Mouse (Mus musculus) CH12.LX (cell line): ENCODE results near the gene Six1. TPM values are rescaled to one million over a fixed set of nuclear protein-coding genes. Genes with fewer than 3 reads are reported as not detected.

ENCODE experiments used
- DNase-seq: peaks from one replicate; pipeline ENCODE4 v3.0.0-alpha.2; 2013; ENCODE audit errors: extremely low read depth
- H3K27ac ChIP-seq: 2 replicates; pipeline ENCODE4 v1.5.1; 2012; ENCODE audit warnings: low read depth, mild to moderate bottlenecking, control low read depth, moderate library complexity; ENCODE audit not compliant: insufficient read depth
- H3K27me3 ChIP-seq: replicated peaks from 2 replicates; pipeline ENCODE3; 2012; ENCODE audit warnings: inconsistent platforms
- H3K36me3 ChIP-seq, 2 experiments: replicated peaks in 1 of 2; 2 replicates each; pipeline versions ENCODE3 to v1.6.1; 2012; ENCODE audit warnings: inconsistent platforms in 1 of 2, low read length in 1 of 2, mild to moderate bottlenecking in 1 of 2, mixed read lengths in 1 of 2, moderate library complexity in 1 of 2; ENCODE audit not compliant: control insufficient read depth in 1 of 2, insufficient read depth in 1 of 2
- H3K4me1 ChIP-seq, 2 experiments: 2 replicates each; pipeline ENCODE4 v1.6.1; 2012; ENCODE audit warnings: inconsistent platforms in 1 of 2, moderate library complexity in 1 of 2; ENCODE audit not compliant: insufficient read depth in 2 of 2, control insufficient read depth in 1 of 2
- H3K4me2 ChIP-seq: 2 replicates; pipeline ENCODE4 v1.6.1; 2012; ENCODE audit warnings: low read depth, mild to moderate bottlenecking, control low read depth; ENCODE audit not compliant: poor library complexity, insufficient read depth, severe bottlenecking
- H3K4me3 ChIP-seq, 3 experiments: fragments of 150-350 bp in 1 of 3; sonication (generic) in 1 of 3; replicated peaks in 1 of 3; 2 replicates each; pipeline versions ENCODE3 to v1.5.1; 2011 to 2012; ENCODE audit warnings: low read depth in 2 of 3, low read length in 2 of 3, mild to moderate bottlenecking in 2 of 3, moderate library complexity in 2 of 3, control low read depth in 1 of 3, improper control_type of control experiment in 1 of 3, inconsistent platforms in 1 of 3, mixed read lengths in 1 of 3; ENCODE audit not compliant: poor library complexity in 1 of 3
- H3K79me2 ChIP-seq: replicated peaks from 2 replicates; pipeline ENCODE4 v1.6.1; 2012; ENCODE audit warnings: mild to moderate bottlenecking, moderate library complexity; ENCODE audit not compliant: control insufficient read depth, poor library complexity, insufficient read depth, severe bottlenecking; ENCODE audit errors: extremely low read depth
- H3K9ac ChIP-seq: 2 replicates; pipeline ENCODE4 v1.6.1; 2012; ENCODE audit warnings: low read depth, mild to moderate bottlenecking, control low read depth, moderate library complexity; ENCODE audit not compliant: insufficient read depth
- H3K9me3 ChIP-seq: replicated peaks from 2 replicates; pipeline ENCODE3; 2012; ENCODE audit warnings: low read length, inconsistent platforms, mixed read lengths
- BHLHE40 ChIP-seq: IDR thresholded peaks from 2 replicates; pipeline ENCODE4 v1.6.1; 2011; ENCODE audit warnings: mild to moderate bottlenecking, low read depth, low read length, improper control_type of control experiment
- CHD2 ChIP-seq: IDR thresholded peaks from 2 replicates; pipeline ENCODE4 v1.6.1; 2011; ENCODE audit warnings: low read length, improper control_type of control experiment
- E2F4 ChIP-seq: IDR thresholded peaks from 2 replicates; pipeline ENCODE4 v1.6.1; 2011; ENCODE audit warnings: low read depth, low read length, improper control_type of control experiment; ENCODE audit not compliant: insufficient replicate concordance
- EP300 ChIP-seq: IDR thresholded peaks from 2 replicates; pipeline ENCODE4 v1.6.1; 2011; ENCODE audit warnings: low read length, improper control_type of control experiment
- ETS1 ChIP-seq: conservative IDR thresholded peaks from 2 replicates; pipeline ENCODE4 v1.6.1; 2012; ENCODE audit warnings: low read depth, mild to moderate bottlenecking, inconsistent platforms, low read length, improper control_type of control experiment, moderate library complexity
- HCFC1 ChIP-seq: IDR thresholded peaks from 2 replicates; pipeline ENCODE4 v1.6.1; 2012; ENCODE audit warnings: low read depth, mild to moderate bottlenecking, inconsistent platforms, low read length, improper control_type of control experiment
- IRF4 ChIP-seq: IDR thresholded peaks from 2 replicates; pipeline ENCODE4 v1.6.1; 2014; ENCODE audit warnings: low read depth, mild to moderate bottlenecking, inconsistent platforms, low read length, improper control_type of control experiment
- JUN ChIP-seq: IDR thresholded peaks from 2 replicates; pipeline ENCODE4 v1.6.1; 2011; ENCODE audit warnings: low read depth, mild to moderate bottlenecking, low read length, improper control_type of control experiment, moderate library complexity; ENCODE audit not compliant: insufficient read depth
- JUND ChIP-seq: conservative IDR thresholded peaks from 2 replicates; pipeline ENCODE4 v1.6.1; 2011; ENCODE audit warnings: low read depth, low read length, improper control_type of control experiment
- MAFK ChIP-seq: IDR thresholded peaks from 2 replicates; pipeline ENCODE4 v1.6.1; 2011; ENCODE audit warnings: low read length, improper control_type of control experiment; ENCODE audit not compliant: insufficient replicate concordance
- MAX ChIP-seq: IDR thresholded peaks from 2 replicates; pipeline ENCODE4 v1.6.1; 2011; ENCODE audit warnings: low read length, improper control_type of control experiment
- MAZ ChIP-seq: IDR thresholded peaks from 2 replicates; pipeline ENCODE4 v1.6.1; 2012; ENCODE audit warnings: low read depth, mild to moderate bottlenecking, inconsistent platforms, low read length, improper control_type of control experiment, moderate library complexity
- MEF2A ChIP-seq: IDR thresholded peaks from 2 replicates; pipeline ENCODE4 v1.6.1; 2014; ENCODE audit warnings: low read depth, mild to moderate bottlenecking, inconsistent platforms, low read length, improper control_type of control experiment, borderline replicate concordance
- NELFE ChIP-seq: IDR thresholded peaks from 2 replicates; pipeline ENCODE4 v1.6.1; 2011; ENCODE audit warnings: low read depth, low read length, improper control_type of control experiment
- NRF1 ChIP-seq: IDR thresholded peaks from 2 replicates; pipeline ENCODE4 v1.6.1; 2014; ENCODE audit warnings: low read depth, mild to moderate bottlenecking, inconsistent platforms, low read length, improper control_type of control experiment, moderate library complexity
- POLR2A ChIP-seq: IDR thresholded peaks from 2 replicates; pipeline ENCODE4 v1.6.1; 2011; ENCODE audit warnings: low read depth, mild to moderate bottlenecking, improper control_type of control experiment, low read length
- POLR2AphosphoS2 ChIP-seq: IDR thresholded peaks from 2 replicates; pipeline ENCODE4 v1.6.1; 2011; ENCODE audit warnings: low read depth, low read length, improper control_type of control experiment
- RCOR1 ChIP-seq: conservative IDR thresholded peaks from 2 replicates; pipeline ENCODE4 v1.6.1; 2012; ENCODE audit warnings: low read depth, mild to moderate bottlenecking, inconsistent platforms, low read length, improper control_type of control experiment
- SIN3A ChIP-seq: IDR thresholded peaks from 2 replicates; pipeline ENCODE4 v1.6.1; 2012; ENCODE audit warnings: low read length, improper control_type of control experiment, inconsistent platforms
- SMC3 ChIP-seq: IDR thresholded peaks from 2 replicates; pipeline ENCODE4 v1.6.1; 2011; ENCODE audit warnings: low read depth, low read length, improper control_type of control experiment
- TBP ChIP-seq: conservative IDR thresholded peaks from 2 replicates; pipeline ENCODE4 v1.6.1; 2011; ENCODE audit warnings: low read depth, low read length, improper control_type of control experiment
- TCF12 ChIP-seq: IDR thresholded peaks from 2 replicates; pipeline ENCODE4 v1.6.1; 2014; ENCODE audit warnings: low read depth, mild to moderate bottlenecking, inconsistent platforms, low read length, improper control_type of control experiment
- UBTF ChIP-seq: IDR thresholded peaks from 2 replicates; pipeline ENCODE4 v1.6.1; 2012; ENCODE audit warnings: low read depth, mild to moderate bottlenecking, inconsistent platforms, low read length, improper control_type of control experiment, moderate library complexity
- ZMIZ1 ChIP-seq: IDR thresholded peaks from 2 replicates; pipeline ENCODE4 v1.6.1; 2012; ENCODE audit warnings: low read depth, mild to moderate bottlenecking, inconsistent platforms, low read length, improper control_type of control experiment
- dilution Hi-C: fragments of 300-500 bp; cut with MboI; formaldehyde crosslinking; loops from 2 replicates; pipeline ENCODE4 v1.14.3; 2020; ENCODE audit warnings: low sequenced_read_pairs; ENCODE audit not compliant: extremely low pct_unique_long_range_greater_than_20kb, extremely low pct_ligation_motif_present
- in situ Hi-C: fragments of 300-500 bp; cut with MboI; formaldehyde crosslinking; loops from 3 replicates; pipeline ENCODE4 v1.14.3; 2019; ENCODE audit warnings: low sequenced_read_pairs, low pct_ligation_motif_present, low pct_unique_long_range_greater_than_20kb, mixed read lengths
- polyA plus RNA-seq: library from polyadenylated mRNA; unstranded; fragments of >175 nt; gene quantifications from 2 replicates; pipeline ENCODE4 v1.2.1, GENCODE M21; 2012; ENCODE audit warnings: low read depth; ENCODE audit not compliant: insufficient read length
- total RNA-seq, 2 experiments: library from RNA; depleted of rRNA; stranded (reverse); fragments of 300-350 nt in 1 of 2; fragments of >200 nt in 1 of 2; gene quantifications; 2 replicates each; pipeline ENCODE4 v1.2.3; 2012 to 2014

Gene Six1
- total and polyA plus RNA-seq, 3 experiments: 7.9 to 16.5 (median 9.5) TPM

GRCm38 (mm10) chr12:72998105-72999001, 55.3 kb downstream of the Six1 start:
- peak; percentile 53 for TF ChIP-seq SIN3A
- TF ChIP-seq JUND: peak; percentile 29; the same call in 1 of the 2 replicates
- TF ChIP-seq ETS1: peak; percentile 87
- no peak; the same call in 1 of the 2 replicates for TF ChIP-seq MAX
- TF ChIP-seq E2F4: no peak
- peak; percentile 91 for TF ChIP-seq IRF4
- TF ChIP-seq MAFK: 0 out of 2 replicates have a peak, but pooled peaks have one; percentile 59
- peak; percentile 61 for TF ChIP-seq CHD2
- TF ChIP-seq ZMIZ1: peak; percentile 100
- peak; percentile 98 for TF ChIP-seq POLR2AphosphoS2
- peak; percentile 60; the same call in 1 of the 2 replicates for TF ChIP-seq JUN
- TF ChIP-seq TBP: peak; percentile 99
- TF ChIP-seq BHLHE40: peak; percentile 72
- peak; percentile 81 for TF ChIP-seq POLR2A
- peak; percentile 90 for TF ChIP-seq EP300
- TF ChIP-seq NELFE: peak; percentile 83
- TF ChIP-seq MAZ: 0 out of 2 replicates have a peak, but pooled peaks have one; percentile 46
- no peak for TF ChIP-seq NRF1
- TF ChIP-seq MEF2A: peak; percentile 93
- no peak for TF ChIP-seq UBTF
- peak; percentile 67 for TF ChIP-seq HCFC1
- no peak for TF ChIP-seq SMC3
- TF ChIP-seq RCOR1: peak; percentile 23; the same call in 1 of the 2 replicates
- TF ChIP-seq TCF12: peak; percentile 77
- TF ChIP-seq, all 38 proteins: peak for 19
- dilution Hi-C loops (no loop called here), in situ Hi-C loops (loop anchor here (25.0 kb wide), 1 partner anchor 461 kb away; the partner anchor contains the start of gene Pcnx4)
- 0 out of 2 replicates have a peak overlapping the region, but pooled peaks have one; percentile 33 for H3K4me2 ChIP-seq
- DNase-seq: peak; percentile 81
- H3K27ac ChIP-seq: peak overlapping the region; percentile 75; the same call in 1 of the 2 replicates
- no peaks in the 10 kb centered on the region for H3K36me3 ChIP-seq
- no peaks in the 10 kb centered on the region for H3K27me3 ChIP-seq
- peaks cover 10 to 26% of the 10 kb centered on the region in 2 experiments for H3K4me1 ChIP-seq
- H3K79me2 ChIP-seq: no peaks in the 10 kb centered on the region
- no peak overlapping the region for H3K9ac ChIP-seq
- H3K4me3 ChIP-seq: no peak overlapping the region
- H3K9me3 ChIP-seq: no peaks in the 10 kb centered on the region
